Mouse (Mus musculus) ES-Bruce4 (cell line): ENCODE measurements at regions not wholly inside any gene's neighbourhood (a gene's known extent, or its start where the extent isn't known, plus 50 kb on each side); places are given as distances from the start of the nearest gene placed in this dataset.

Experiments
- CTCF ChIP-seq: IDR thresholded peaks from one replicate; pipeline ENCODE4 v1.8.1; 2011; ENCODE audit warnings: low read depth, low read length
- POLR2A ChIP-seq: IDR thresholded peaks from one replicate; pipeline ENCODE4 v1.8.1; 2011; ENCODE audit warnings: low read length; ENCODE audit not compliant: insufficient read depth

DNA sequence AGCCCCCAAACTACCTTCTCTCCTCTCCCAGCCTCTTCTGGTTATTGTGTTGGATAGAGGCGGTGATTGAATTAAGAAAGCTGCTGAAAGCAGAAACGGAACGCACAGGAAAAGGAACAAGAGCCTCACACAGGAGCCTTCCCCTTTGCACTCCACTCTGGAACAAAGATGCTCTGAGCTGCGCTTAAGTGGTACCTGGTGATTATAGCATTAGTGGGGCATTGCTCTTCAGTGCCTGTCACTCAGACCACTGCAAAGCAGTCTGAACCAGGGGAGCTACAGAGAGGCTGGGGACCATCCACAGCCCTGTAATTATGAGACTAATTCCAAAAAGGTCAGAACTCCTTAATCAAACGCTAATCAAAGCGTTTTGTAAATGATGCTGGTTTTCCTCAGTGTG, 225.9 kb downstream of the Icos start:
- TF ChIP-seq CTCF: no peak
- no peak for TF ChIP-seq POLR2A
